Mouse (Mus musculus): ENCODE results near the gene Utp15. TPM values are rescaled to one million over a fixed set of nuclear protein-coding genes. Genes with fewer than 3 reads are reported as not detected.

The Utp15 gene
- total and polyA plus RNA-seq, 3 experiments: 40.3 to 60.8 TPM; not detected in 1

DNA sequence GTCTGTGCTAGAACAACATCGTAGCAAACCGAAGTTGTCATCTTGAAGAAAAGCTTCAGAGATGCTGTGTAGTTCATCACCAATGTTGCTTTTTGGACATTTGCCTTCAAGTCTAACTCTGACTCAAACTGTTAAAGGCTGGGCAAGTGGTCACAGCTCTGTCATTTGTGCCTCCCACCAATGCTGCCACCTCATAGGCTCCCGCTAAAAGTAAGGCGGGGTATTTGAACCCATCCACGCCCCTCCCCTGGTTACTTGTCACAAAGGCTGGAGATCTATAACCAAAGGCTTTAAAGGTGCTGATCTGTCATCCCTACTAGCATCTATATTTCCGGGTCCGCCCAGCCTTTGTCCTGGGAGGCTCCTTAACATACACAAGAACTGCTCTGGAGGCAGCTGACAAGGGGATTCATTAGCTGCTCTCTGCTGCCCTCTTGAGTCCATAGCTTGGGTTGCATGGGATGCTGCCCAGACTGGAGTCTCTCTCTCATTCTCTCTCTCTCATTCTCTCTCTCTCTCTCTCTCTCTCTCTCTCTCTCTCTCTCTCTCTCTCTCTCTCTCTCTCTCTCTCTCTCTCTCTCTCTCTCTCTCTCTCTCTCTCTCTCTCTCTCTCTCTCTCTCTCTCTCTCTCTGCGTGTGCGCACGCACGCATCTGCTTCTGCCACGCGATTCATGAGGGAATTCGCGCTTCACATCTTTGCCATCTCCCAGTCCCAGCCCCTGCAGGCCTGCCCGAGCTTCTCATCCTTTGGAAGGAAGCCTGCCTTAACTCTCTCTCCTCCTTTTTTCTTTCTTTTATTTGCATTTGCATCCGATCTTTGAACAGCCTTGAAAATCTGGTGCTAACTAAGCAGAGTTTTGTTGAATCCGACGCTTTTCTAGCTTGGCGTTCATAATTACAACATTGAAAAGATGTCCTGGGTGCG is 36.3 kb upstream of the Utp15 start:
- Histone ChIP-seq H3K27me3 (ENCODE audit: control insufficient read depth in 1 of 2, insufficient read depth in 2 of 2, low read length in 2 of 2) (no peaks in the 10 kb centered on the region), H3K79me2 (ENCODE audit: control insufficient read depth, insufficient read depth, low read length, poor library complexity) (no peaks in the 10 kb centered on the region), H3K27ac (ENCODE audit: control insufficient read depth, low read depth, low read length) (no peak overlapping the region), H3K4me3 (ENCODE audit: control insufficient read depth in 1 of 2, insufficient read depth in 1 of 2, low read depth in 2 of 2, low read length in 2 of 2) (no peak overlapping the region), H3K9me3 (replicated peaks; ENCODE audit: insufficient read depth, low read length) (no peaks in the 10 kb centered on the region), H3K9ac (ENCODE audit: control insufficient read depth, low read depth, low read length, poor library complexity, severe bottlenecking) (no peak overlapping the region), H3K4me1 (ENCODE audit: control insufficient read depth in 1 of 2, insufficient read depth in 2 of 2, low read length in 2 of 2) (no peaks in the 10 kb centered on the region; a peak in 1 of 4 replicates), H3K36me3 (ENCODE audit: control insufficient read depth in 1 of 2, insufficient read depth in 2 of 2, low read length in 2 of 2) (no peaks in the 10 kb centered on the region)
- TF ChIP-seq E2F4 (IDR thresholded peaks at IDR 0.05; ENCODE audit: borderline replicate concordance, low read depth, low read length) (no peak), SMC3 (IDR thresholded peaks at IDR 0.05; ENCODE audit: low read depth, low read length) (peak; percentile 50), ELF1 (IDR thresholded peaks at IDR 0.05; ENCODE audit: low read depth, low read length) (no peak), UBTF (IDR thresholded peaks at IDR 0.05; ENCODE audit: borderline replicate concordance, insufficient read depth, low read depth, low read length) (no peak), KAT2A (conservative IDR thresholded peaks at IDR 0.05; ENCODE audit: low read depth, low read length) (no peak), JUND (IDR thresholded peaks at IDR 0.05; ENCODE audit: low read depth, low read length) (no peak), ZC3H11A (IDR thresholded peaks at IDR 0.05; ENCODE audit: low read depth, low read length) (peak; percentile 44), ZNF384 (IDR thresholded peaks at IDR 0.05; ENCODE audit: low read depth, low read length) (no peak), MXI1 (IDR thresholded peaks at IDR 0.05; ENCODE audit: low read depth, low read length) (no peak), MAX (IDR thresholded peaks at IDR 0.05; ENCODE audit: low read length) (no peak), CTCF (IDR thresholded peaks at IDR 0.05 in 2 of 3, conservative IDR thresholded peaks at IDR 0.05 in 1 of 3; ENCODE audit: control insufficient read depth in 1 of 3, insufficient read depth in 1 of 3, low read depth in 2 of 3, low read length in 3 of 3, poor library complexity in 1 of 3, severe bottlenecking in 1 of 3) (peak; percentile 45 to 68 (median 63); a peak in 5 of 6 replicates), GABPA (IDR thresholded peaks at IDR 0.05; ENCODE audit: low read depth, low read length) (no peak), ETS1 (IDR thresholded peaks at IDR 0.05; ENCODE audit: low read depth, low read length) (no peak), ZKSCAN1 (IDR thresholded peaks at IDR 0.05; ENCODE audit: low read depth, low read length) (no peak), GATA1 (IDR thresholded peaks at IDR 0.05; ENCODE audit: low read depth, low read length) (no peak), RAD21 (IDR thresholded peaks at IDR 0.05; ENCODE audit: low read depth, low read length) (peak; percentile 71), MYB (IDR thresholded peaks at IDR 0.05; ENCODE audit: low read depth, low read length) (no peak), SIN3A (IDR thresholded peaks at IDR 0.05; ENCODE audit: low read length) (no peak), TAL1 (IDR thresholded peaks at IDR 0.05; ENCODE audit: low read length) (no peak), POLR2AphosphoS2 (IDR thresholded peaks at IDR 0.05; ENCODE audit: low read length) (no peak), NELFE (IDR thresholded peaks at IDR 0.05; ENCODE audit: low read depth, low read length) (no peak), ZMIZ1 (IDR thresholded peaks at IDR 0.05; ENCODE audit: low read depth, low read length) (no peak)
- DNase-seq (ENCODE audit: low read depth, low spot score): peak; percentile 86

Measured in MEL (cell line).